Mouse (Mus musculus) kidney, adult 2 months (tissue): Measurements from ENCODE around the gene Susd3.

ENCODE experiments used
- CTCF ChIP-seq: fragments of 200-500 bp; conservative IDR thresholded peaks from 2 replicates; pipeline ENCODE4 v1.5.1; 2011; ENCODE audit warnings: low read depth, mild to moderate bottlenecking, control low read depth, low read length, moderate library complexity, mixed read lengths; ENCODE audit not compliant: insufficient read depth, insufficient read length
- POLR2A ChIP-seq: fragments of 200-500 bp; IDR thresholded peaks from one replicate; pipeline ENCODE4 v1.6.1; 2011; ENCODE audit warnings: low read depth, low read length, control low read depth

- TF ChIP-seq CTCF (peak; percentile 96), POLR2A (no peak)
Measured at GRCm38 (mm10) chr13:49205381-49205998, 43.0 kb downstream of the Susd3 start.
